Mouse (Mus musculus): ENCODE results near the gene Btbd6.

- no peak for TF ChIP-seq POLR2A (IDR thresholded peaks at IDR 0.05; ENCODE audit: control insufficient read depth, low read depth, low read length)
- TF ChIP-seq CTCF (IDR thresholded peaks at IDR 0.05; ENCODE audit: control insufficient read depth, insufficient read depth, insufficient replicate concordance, low read depth, low read length), result no peak
Observed at GRCm38 (mm10) chr12:113004011-113004410, 27.7 kb downstream of the Btbd6 start.

All from testis, adult 2 months (tissue).